Mouse (Mus musculus): ENCODE data around the gene Abhd16b. TPM values are rescaled to one million over a fixed set of nuclear protein-coding genes. Genes with fewer than 3 reads are reported as not detected.
A peak's percentile ranks its signal among the peaks of the same experiment; 100 is the strongest.

The Abhd16b gene
- polyA plus RNA-seq, 1 experiment = 0.06 TPM

DNA sequence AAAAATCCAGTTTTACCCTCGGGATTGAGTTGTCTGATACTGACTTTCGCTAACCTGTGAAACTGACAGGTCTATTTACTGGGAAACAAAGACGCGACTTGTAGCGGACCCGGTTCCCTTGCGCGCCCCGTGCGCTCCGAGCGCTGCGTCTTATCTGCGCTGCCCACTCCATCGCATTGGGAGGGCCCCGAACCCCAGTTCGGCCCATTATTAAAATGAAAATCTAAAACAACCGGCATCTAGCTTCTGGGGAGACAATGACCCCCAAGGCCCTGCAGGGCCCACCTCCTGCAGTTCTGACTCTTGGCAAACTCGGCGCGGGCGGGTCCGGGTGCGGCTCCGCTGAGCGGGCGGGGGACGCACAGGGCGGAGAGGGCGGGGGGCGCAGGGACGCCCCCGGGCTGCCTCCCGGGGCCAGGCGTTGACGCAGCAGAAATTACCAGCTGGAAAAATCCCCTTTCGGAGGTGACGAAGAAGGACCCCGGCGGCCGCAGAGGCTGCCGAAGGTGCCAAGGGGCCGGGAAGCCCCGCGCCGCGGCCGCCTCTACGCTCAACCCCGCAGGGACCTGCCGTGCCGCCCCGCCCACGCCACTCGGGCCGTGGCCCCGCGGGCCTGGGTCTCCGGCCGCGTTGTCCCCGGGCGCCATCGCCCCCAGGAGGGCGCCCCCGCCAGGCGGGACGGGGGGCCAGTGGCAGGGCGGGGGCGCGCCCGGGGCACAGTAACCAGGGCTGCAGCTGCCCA lies 34.4 kb upstream of the Abhd16b start:
- Histone ChIP-seq H3K36me3 (ENCODE audit: control insufficient read depth, insufficient read depth) (no peaks in the 10 kb centered on the region), H3K4me3 (peak overlapping the region; percentile 28), H3K79me2 (ENCODE audit: control insufficient read depth, insufficient read depth) (no peaks in the 10 kb centered on the region), H3K4me2 (ENCODE audit: low read depth) (peak overlapping the region; percentile 67), H3ac (ENCODE audit: control insufficient read depth, insufficient read length) (peak overlapping the region; percentile 53), H3K27me3 (ENCODE audit: control insufficient read depth, insufficient read depth, insufficient read length) (peaks cover 33% of the 10 kb centered on the region)
- TF ChIP-seq SRF (IDR thresholded peaks at IDR 0.05; ENCODE audit: control insufficient read depth, insufficient read length, low read depth) (no peak), E2F4 (IDR thresholded peaks at IDR 0.05; ENCODE audit: insufficient read depth) (no peak), MYOG (IDR thresholded peaks at IDR 0.05; ENCODE audit: control insufficient read depth in 1 of 3, insufficient read depth in 1 of 3, insufficient read length in 2 of 3, low read depth in 2 of 3) (no peak), REST (IDR thresholded peaks at IDR 0.05; ENCODE audit: insufficient read depth, insufficient read length) (no peak), TCF12 (IDR thresholded peaks at IDR 0.05; ENCODE audit: insufficient read depth, poor library complexity, severe bottlenecking) (no peak), MYOD1 (IDR thresholded peaks at IDR 0.05; ENCODE audit: control insufficient read depth in 1 of 3, insufficient read length in 2 of 3, low read depth in 2 of 3) (no peak), CEBPB (IDR thresholded peaks at IDR 0.05; ENCODE audit: insufficient read depth, poor library complexity, severe bottlenecking) (no peak), POLR2AphosphoS2 (IDR thresholded peaks at IDR 0.05; ENCODE audit: insufficient read length, low read depth) (no peak), POLR2A (IDR thresholded peaks at IDR 0.05; ENCODE audit: insufficient read length, low read depth) (no peak), TCF3 (IDR thresholded peaks at IDR 0.05; ENCODE audit: insufficient read length, low read depth) (no peak)

- Histone ChIP-seq H3K4me3 (peak within 1 kb of the TSS; percentile 28), H3K79me2 (ENCODE audit: control insufficient read depth, insufficient read depth) (no peaks in the 10 kb centered on the region), H3ac (ENCODE audit: control insufficient read depth, insufficient read length) (peak within 1 kb of the TSS; percentile 53), H3K27me3 (ENCODE audit: control insufficient read depth, insufficient read depth, insufficient read length) (peaks cover 33% of the 10 kb centered on the region), H3K4me2 (ENCODE audit: low read depth) (peak within 1 kb of the TSS; percentile 98), H3K36me3 (ENCODE audit: control insufficient read depth, insufficient read depth) (no peaks in the 10 kb centered on the region)
- TF ChIP-seq MYOD1 (IDR thresholded peaks at IDR 0.05; ENCODE audit: control insufficient read depth in 1 of 3, insufficient read length in 2 of 3, low read depth in 2 of 3) (no peak), TCF12 (IDR thresholded peaks at IDR 0.05; ENCODE audit: insufficient read depth, poor library complexity, severe bottlenecking) (no peak), USF1 (IDR thresholded peaks at IDR 0.05; ENCODE audit: low read depth) (no peak), E2F4 (IDR thresholded peaks at IDR 0.05; ENCODE audit: insufficient read depth) (no peak), POLR2A (IDR thresholded peaks at IDR 0.05; ENCODE audit: insufficient read length, low read depth) (peak; percentile 74), CEBPB (IDR thresholded peaks at IDR 0.05; ENCODE audit: insufficient read depth, poor library complexity, severe bottlenecking) (no peak), MAX (IDR thresholded peaks at IDR 0.05; ENCODE audit: low read depth) (no peak), POLR2AphosphoS2 (IDR thresholded peaks at IDR 0.05; ENCODE audit: insufficient read length, low read depth) (peak; percentile 32), MYOG (IDR thresholded peaks at IDR 0.05; ENCODE audit: control insufficient read depth in 1 of 3, insufficient read depth in 1 of 3, insufficient read length in 2 of 3, low read depth in 2 of 3) (peak in 1 of 3 experiments; percentile 37), TCF3 (IDR thresholded peaks at IDR 0.05; ENCODE audit: insufficient read length, low read depth) (no peak), SRF (IDR thresholded peaks at IDR 0.05; ENCODE audit: control insufficient read depth, insufficient read length, low read depth) (no peak), REST (IDR thresholded peaks at IDR 0.05; ENCODE audit: insufficient read depth, insufficient read length) (no peak)
These were observed 33.8 kb upstream of the Abhd16b start, which contains the start of gene Zbtb46 for GRCm38 (mm10) chr2:181459153-181459672. Gene Zbtb46, minus strand, starts transcription at chr2:181459426.

GRCm38 (mm10) chr2:181459673-181460621 lies 33.1 kb upstream of the Abhd16b start:
- H3K27me3 ChIP-seq (ENCODE audit: control insufficient read depth, insufficient read depth, insufficient read length) = peaks cover 32% of the 10 kb centered on the region
- TF ChIP-seq MYOG (IDR thresholded peaks at IDR 0.05; ENCODE audit: control insufficient read depth in 1 of 3, insufficient read depth in 1 of 3, insufficient read length in 2 of 3, low read depth in 2 of 3) (peak in 1 of 3 experiments; percentile 6), SRF (IDR thresholded peaks at IDR 0.05; ENCODE audit: control insufficient read depth, insufficient read length, low read depth) (no peak)

DNA sequence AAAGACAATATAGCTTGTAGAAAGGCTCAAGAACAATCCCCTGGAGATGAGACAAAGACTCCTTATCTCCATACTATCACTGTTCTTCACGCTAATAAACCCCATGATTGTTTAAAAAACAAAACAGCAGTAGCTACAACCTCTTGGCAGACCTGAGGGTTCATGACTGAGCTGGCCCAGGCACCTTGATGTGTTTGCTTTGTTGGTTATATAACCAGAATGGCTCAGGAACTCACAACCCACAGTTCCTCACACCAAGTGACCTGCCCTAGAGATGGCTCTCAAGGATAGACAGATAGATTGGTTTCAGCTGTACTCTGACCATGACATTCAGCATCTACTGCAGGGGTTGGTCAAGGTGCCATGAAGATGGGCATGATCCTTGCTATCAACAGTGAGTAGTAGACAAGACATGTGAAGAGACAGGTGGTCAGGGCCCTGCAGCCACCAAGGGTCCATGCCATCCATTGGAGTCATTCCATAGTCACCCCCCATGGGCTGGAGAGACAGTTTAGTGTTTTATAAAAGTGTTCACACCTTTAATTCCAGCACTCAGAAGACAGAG lies 31.4 kb upstream of the Abhd16b start:
- no peak overlapping the region for H3K4me3 ChIP-seq
- H3K79me2 ChIP-seq (ENCODE audit: control insufficient read depth, insufficient read depth) = no peaks in the 10 kb centered on the region
- no peak overlapping the region for H3ac ChIP-seq (ENCODE audit: control insufficient read depth, insufficient read length)
- peaks cover 36% of the 10 kb centered on the region for H3K27me3 ChIP-seq (ENCODE audit: control insufficient read depth, insufficient read depth, insufficient read length)
- no peak for TF ChIP-seq TCF12 (IDR thresholded peaks at IDR 0.05; ENCODE audit: insufficient read depth, poor library complexity, severe bottlenecking)
- TF ChIP-seq MAX (IDR thresholded peaks at IDR 0.05; ENCODE audit: low read depth) = no peak
- no peak for TF ChIP-seq USF1 (IDR thresholded peaks at IDR 0.05; ENCODE audit: low read depth)
- no peak for TF ChIP-seq MYOD1 (IDR thresholded peaks at IDR 0.05; ENCODE audit: control insufficient read depth in 1 of 3, insufficient read length in 2 of 3, low read depth in 2 of 3)
- no peak for TF ChIP-seq SRF (IDR thresholded peaks at IDR 0.05; ENCODE audit: control insufficient read depth, insufficient read length, low read depth)
- no peak for TF ChIP-seq REST (IDR thresholded peaks at IDR 0.05; ENCODE audit: insufficient read depth, insufficient read length)
- no peak for TF ChIP-seq E2F4 (IDR thresholded peaks at IDR 0.05; ENCODE audit: insufficient read depth)
- no peak for TF ChIP-seq MYOG (IDR thresholded peaks at IDR 0.05; ENCODE audit: control insufficient read depth in 1 of 3, insufficient read depth in 1 of 3, insufficient read length in 2 of 3, low read depth in 2 of 3)
- no peak for TF ChIP-seq CEBPB (IDR thresholded peaks at IDR 0.05; ENCODE audit: insufficient read depth, poor library complexity, severe bottlenecking)
- TF ChIP-seq TCF3 (IDR thresholded peaks at IDR 0.05; ENCODE audit: insufficient read length, low read depth) = no peak
- TF ChIP-seq POLR2AphosphoS2 (IDR thresholded peaks at IDR 0.05; ENCODE audit: insufficient read length, low read depth) = no peak
- TF ChIP-seq POLR2A (IDR thresholded peaks at IDR 0.05; ENCODE audit: insufficient read length, low read depth) = no peak
- no peaks in the 10 kb centered on the region for H3K36me3 ChIP-seq (ENCODE audit: control insufficient read depth, insufficient read depth)
- H3K4me2 ChIP-seq (ENCODE audit: low read depth) = no peak overlapping the region

More at GRCm38 (mm10) chr2:181459673-181460621, 33.1 kb upstream of the Abhd16b start:
- Histone ChIP-seq H3K4me2 (ENCODE audit: low read depth) (peak overlapping the region; percentile 98), H3K36me3 (ENCODE audit: control insufficient read depth, insufficient read depth) (no peaks in the 10 kb centered on the region), H3K4me3 (peak overlapping the region; percentile 28), H3ac (ENCODE audit: control insufficient read depth, insufficient read length) (peak overlapping the region; percentile 53), H3K79me2 (ENCODE audit: control insufficient read depth, insufficient read depth) (no peaks in the 10 kb centered on the region)

All from myocyte (in vitro differentiated cells).